Comparison of ENCODE assay signal across 1 mouse cellular context in genomic region chr9:99159932-99160331, GRCm38 (mm10).
TF ChIP-seq lines count a peak whose summit lies in the region.

No protein-coding gene starts in this region.

TF ChIP-seq in MEL, 35 proteins besides CTCF, POLR2A, EP300 and RAD21:
- TF ChIP-seq MXI1 (IDR thresholded peaks at IDR 0.05; ENCODE audit: low read depth, low read length) (no peak), USF2 (IDR thresholded peaks at IDR 0.05; ENCODE audit: borderline replicate concordance in 1 of 2, insufficient read depth in 1 of 2, low read depth in 1 of 2, low read length in 2 of 2) (no peak), CHD1 (IDR thresholded peaks at IDR 0.05; ENCODE audit: low read depth, low read length) (no peak), GATA1 (IDR thresholded peaks at IDR 0.05; ENCODE audit: low read depth, low read length) (no peak), GABPA (IDR thresholded peaks at IDR 0.05; ENCODE audit: low read depth, low read length) (no peak), RCOR1 (IDR thresholded peaks at IDR 0.05; ENCODE audit: low read depth, low read length) (no peak), UBTF (IDR thresholded peaks at IDR 0.05; ENCODE audit: borderline replicate concordance, insufficient read depth, low read depth, low read length) (no peak), ELF1 (IDR thresholded peaks at IDR 0.05; ENCODE audit: low read depth, low read length) (no peak), MYC (IDR thresholded peaks at IDR 0.05; ENCODE audit: low read depth, low read length) (no peak), TCF12 (IDR thresholded peaks at IDR 0.05; ENCODE audit: low read depth, low read length) (no peak), SIN3A (IDR thresholded peaks at IDR 0.05; ENCODE audit: low read length) (no peak), ZMIZ1 (IDR thresholded peaks at IDR 0.05; ENCODE audit: low read depth, low read length) (no peak), ZKSCAN1 (IDR thresholded peaks at IDR 0.05; ENCODE audit: low read depth, low read length) (no peak), MEF2A (IDR thresholded peaks at IDR 0.05; ENCODE audit: extremely low read depth, insufficient replicate concordance, low read depth, low read length, poor library complexity, severe bottlenecking) (no peak), E2F4 (IDR thresholded peaks at IDR 0.05; ENCODE audit: borderline replicate concordance, low read depth, low read length) (no peak), MAX (IDR thresholded peaks at IDR 0.05; ENCODE audit: low read length) (no peak)
